ENCODE assay signal across 21 mouse cellular contexts in the genomic region with DNA sequence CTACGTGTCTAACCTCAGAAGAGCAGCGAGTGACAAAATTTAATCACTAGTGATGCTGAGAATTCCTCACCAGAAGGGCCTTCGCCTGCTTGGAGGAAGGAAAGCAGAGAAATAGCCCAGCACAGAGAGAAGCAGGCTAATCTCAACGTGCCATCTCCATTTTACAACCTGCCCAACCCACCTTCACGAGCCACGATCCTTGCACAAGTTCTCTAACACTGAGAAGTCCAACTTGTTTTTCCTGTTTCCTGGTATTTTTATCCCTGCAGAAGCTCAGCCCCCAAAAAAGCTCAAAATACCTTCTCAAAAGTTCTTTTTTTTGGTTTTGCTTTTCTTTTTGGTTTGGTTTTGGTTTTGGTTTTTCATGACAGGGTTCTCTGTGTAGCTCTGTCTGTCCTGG. TPM values are rescaled to one million over a fixed set of nuclear protein-coding genes. Genes with fewer than 3 reads are reported as not detected.
A peak's percentile ranks its signal among the peaks of the same experiment; 100 is the strongest.
DNase-seq lines count a peak whose midpoint lies in the region; ATAC-seq lines count a peak whose summit lies in the region.
"Had no signal": no experiment of that assay in that cellular context is flagged by ENCODE, and none has a peak within 500 bp of the region (broad histone marks: within the 10 kb centered on the region; RNA-seq: fewer than 3 reads in every experiment).

No protein-coding gene starts in this region.

- H3K4me3 ChIP-seq in kidney, embryonic 16.5 days (ENCODE audit: low read length): no peak overlapping the region
- H3K4me3 ChIP-seq in intestine, embryonic 16.5 days (ENCODE audit: low read length): no peak overlapping the region
- H3K4me3 ChIP-seq in midbrain, embryonic 13.5 days (replicated peaks): no peak overlapping the region
- H3K4me3 ChIP-seq: forebrain, embryonic 13.5 days; heart, embryonic 13.5 days; limb, embryonic 12.5 days had no signal

- H3K9me3 ChIP-seq in kidney, embryonic 16.5 days (ENCODE audit: low read length): no peaks in the 10 kb centered on the region
- H3K9me3 ChIP-seq in intestine, embryonic 16.5 days (ENCODE audit: control insufficient read depth, low read length): no peaks in the 10 kb centered on the region
- H3K9me3 ChIP-seq in midbrain, embryonic 13.5 days: no peaks in the 10 kb centered on the region
- H3K9me3 ChIP-seq: forebrain, embryonic 13.5 days; heart, embryonic 13.5 days; limb, embryonic 12.5 days had no signal

- ATAC-seq in kidney, embryonic 16.5 days (ENCODE audit: low FRiP score, low TSS enrichment): no peak
- peak; percentile 66 for ATAC-seq in intestine, embryonic 16.5 days
- ATAC-seq in midbrain, embryonic 13.5 days: no peak
- ATAC-seq: forebrain, embryonic 13.5 days; hindbrain, postnatal 0 days had no signal

- H3K27me3 ChIP-seq in kidney, embryonic 16.5 days (ENCODE audit: insufficient read depth, low read length): no peaks in the 10 kb centered on the region
- no peaks in the 10 kb centered on the region for H3K27me3 ChIP-seq in intestine, embryonic 16.5 days (replicated peaks; ENCODE audit: control insufficient read depth, insufficient read depth, low read length)
- no peaks in the 10 kb centered on the region for H3K27me3 ChIP-seq in midbrain, embryonic 13.5 days
- H3K27me3 ChIP-seq: forebrain, embryonic 13.5 days; heart, embryonic 13.5 days; limb, embryonic 12.5 days had no signal

- H3K27ac ChIP-seq in kidney, embryonic 16.5 days (ENCODE audit: low read length): peak overlapping the region; percentile 90
- H3K27ac ChIP-seq in intestine, embryonic 16.5 days (ENCODE audit: low read length): peak overlapping the region; percentile 92
- H3K27ac ChIP-seq in midbrain, embryonic 13.5 days: no peak overlapping the region
- H3K27ac ChIP-seq: forebrain, embryonic 13.5 days; heart, embryonic 13.5 days; hindbrain, postnatal 0 days; limb, embryonic 12.5 days had no signal

- no peaks in the 10 kb centered on the region for H3K36me3 ChIP-seq in kidney, embryonic 16.5 days (ENCODE audit: insufficient read depth, low read length)
- H3K36me3 ChIP-seq in intestine, embryonic 16.5 days (ENCODE audit: control insufficient read depth, insufficient read depth, low read length): no peaks in the 10 kb centered on the region
- H3K36me3 ChIP-seq in midbrain, embryonic 13.5 days: no peaks in the 10 kb centered on the region
- H3K36me3 ChIP-seq: heart, embryonic 13.5 days; limb, embryonic 12.5 days had no signal

- DNase-seq in kidney, postnatal 4 days: no peak
- peak; percentile 56 for DNase-seq in urinary bladder, postnatal 14 days (ENCODE audit: low spot score)
- no peak for DNase-seq in urinary bladder, adult 2 months (ENCODE audit: low spot score)
- DNase-seq in adrenal gland, postnatal 4 days (ENCODE audit: low spot score in 2 of 2): no peak
- no peak for DNase-seq in adrenal gland, postnatal 14 days
- DNase-seq: adrenal gland, postnatal 25 days; cerebellum, adult 2 months; gastrocnemius, postnatal 36 days; heart, postnatal 4 days; kidney, postnatal 25 days; layer of hippocampus, adult 9-11 months; thymus, postnatal 25 days had no signal

- H3K4me2 ChIP-seq in kidney, embryonic 16.5 days (replicated peaks; ENCODE audit: low read depth, low read length): no peak overlapping the region
- H3K4me2 ChIP-seq in intestine, embryonic 16.5 days (ENCODE audit: low read depth, low read length): peak overlapping the region; percentile 16; the same call in 1 of the 2 replicates
- H3K4me2 ChIP-seq in midbrain, embryonic 13.5 days (replicated peaks): no peak overlapping the region
- H3K4me2 ChIP-seq: forebrain, embryonic 13.5 days; heart, embryonic 13.5 days; limb, embryonic 12.5 days had no signal

- WGBS in kidney, embryonic 16.5 days: 45% methylated on average over 6 of the region's 6 CpGs
- 51% methylated on average over 6 of the region's 6 CpGs for WGBS in intestine, embryonic 16.5 days
- WGBS in midbrain, embryonic 13.5 days: 87% methylated on average over 6 of the region's 6 CpGs

- no peak overlapping the region for H3K9ac ChIP-seq in kidney, embryonic 16.5 days (replicated peaks; ENCODE audit: low read length)
- H3K9ac ChIP-seq in intestine, embryonic 16.5 days (ENCODE audit: low read depth, low read length): no peak overlapping the region
- no peak overlapping the region for H3K9ac ChIP-seq in midbrain, embryonic 13.5 days (replicated peaks)
- H3K9ac ChIP-seq: forebrain, embryonic 13.5 days; heart, embryonic 13.5 days; limb, embryonic 12.5 days had no signal

- H3K4me1 ChIP-seq in kidney, embryonic 16.5 days (ENCODE audit: insufficient read depth, low read length): peaks cover 12% of the 10 kb centered on the region
- H3K4me1 ChIP-seq in intestine, embryonic 16.5 days (ENCODE audit: control insufficient read depth, insufficient read depth, low read length): peaks cover 23% of the 10 kb centered on the region
- peaks cover 6% of the 10 kb centered on the region; the same call in 1 of the 2 replicates for H3K4me1 ChIP-seq in midbrain, embryonic 13.5 days (replicated peaks)
- H3K4me1 ChIP-seq: forebrain, embryonic 13.5 days had no signal

RNA-seq across cellular contexts. Expression of a gene that starts 25.8 kb away (rescaled TPM):
- polyA plus RNA-seq in kidney, embryonic 16.5 days (2015; fragmentation: Nextera tagmentation; extraction: Ambion mirVana): 76.1 and 85.4 TPM in 2 replicates
- polyA plus RNA-seq in urinary bladder, adult 2 months (2012; rRNA removed): 38.1 and 46.5 TPM in 2 replicates
- polyA plus RNA-seq in intestine, embryonic 16.5 days (2015; fragmentation: Nextera tagmentation; extraction: Ambion mirVana): 70.9 and 84.0 TPM in 2 replicates
- total RNA-seq in adrenal gland, postnatal 4 days (2021): 10 to 100 TPM; 49.5 to 55.6 TPM
- total RNA-seq in adrenal gland, postnatal 14 days (2021): 29.1 and 31.8 TPM in 2 replicates
- polyA plus RNA-seq in midbrain, embryonic 13.5 days (2015; fragmentation: Nextera tagmentation; extraction: Ambion mirVana): 75.9 and 79.6 TPM in 2 replicates

RNA-seq across cellular contexts. Expression of a gene that starts 34.3 kb away (rescaled TPM):
- polyA plus RNA-seq in kidney, embryonic 16.5 days (2015; fragmentation: Nextera tagmentation; extraction: Ambion mirVana): 34.3 and 34.4 TPM in 2 replicates
- polyA plus RNA-seq in urinary bladder, adult 2 months (2012; rRNA removed): 10.0 and 11.1 TPM in 2 replicates
- 96.4 and 96.9 TPM in 2 replicates for polyA plus RNA-seq in intestine, embryonic 16.5 days (2015; fragmentation: Nextera tagmentation; extraction: Ambion mirVana)
- 10 to 100 TPM; 16.1 to 18.5 TPM for total RNA-seq in adrenal gland, postnatal 4 days (2021)
- 4.4 and 6.7 TPM in 2 replicates for total RNA-seq in adrenal gland, postnatal 14 days (2021)
- 3.6 and 4.3 TPM in 2 replicates for polyA plus RNA-seq in midbrain, embryonic 13.5 days (2015; fragmentation: Nextera tagmentation; extraction: Ambion mirVana)
- total RNA-seq: common myeloid progenitor, adult 5-6 weeks; megakaryocyte-erythroid progenitor cell, adult 5-6 weeks had no signal
